28 mouse cellular contexts compared by ENCODE assay signal in the genomic region with DNA sequence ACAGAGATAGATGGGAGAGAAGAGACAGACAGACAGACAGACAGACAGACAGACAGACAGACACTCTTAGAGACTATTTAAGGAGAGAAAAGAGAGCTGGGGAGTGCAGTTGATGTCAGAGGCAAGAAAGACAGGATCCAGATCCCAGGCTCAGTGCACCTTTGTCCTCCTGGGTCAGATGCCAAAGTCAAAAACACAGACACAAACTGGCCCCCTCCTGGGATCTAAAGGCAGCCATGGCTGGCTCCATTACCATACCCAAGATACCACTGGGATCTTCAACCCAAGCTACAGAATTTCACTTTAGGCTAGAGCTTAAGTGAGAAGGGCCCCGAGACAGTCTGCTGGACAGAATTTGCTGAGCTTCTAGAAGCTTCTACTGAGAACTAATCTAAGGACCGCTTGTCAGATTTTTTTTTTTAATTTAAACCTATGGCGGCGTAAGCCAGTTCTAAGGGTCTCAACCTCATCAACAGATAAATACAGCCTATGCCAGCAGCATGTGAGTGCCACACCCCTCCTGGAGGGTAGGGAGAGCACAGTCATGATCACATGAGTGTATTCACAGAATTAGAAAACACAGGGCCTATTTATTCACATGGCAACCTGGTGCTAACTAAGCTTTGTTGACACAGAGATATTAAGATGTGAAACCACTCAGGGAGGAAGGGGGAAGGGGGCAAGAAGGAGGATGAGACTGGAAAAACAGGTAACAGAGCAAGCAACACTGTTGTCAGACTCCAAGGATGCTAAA. TPM values are rescaled to one million over a fixed set of nuclear protein-coding genes. Genes with fewer than 3 reads are reported as not detected.
DNase-seq lines count a peak whose midpoint lies in the region; ATAC-seq and TF ChIP-seq lines count a peak whose summit lies in the region.
"Had no signal": no experiment of that assay in that cellular context is flagged by ENCODE, and none has a peak within 500 bp of the region (broad histone marks: within the 10 kb centered on the region; RNA-seq: fewer than 3 reads in every experiment).

No protein-coding gene starts in this region.

- H3K9me3 ChIP-seq in intestine, embryonic 15.5 days = no peaks in the 10 kb centered on the region
- no peaks in the 10 kb centered on the region for H3K9me3 ChIP-seq in intestine, postnatal 0 days (ENCODE audit: control insufficient read depth)
- no peaks in the 10 kb centered on the region for H3K9me3 ChIP-seq in stomach, postnatal 0 days (ENCODE audit: control insufficient read depth, low read length)
- H3K9me3 ChIP-seq in hindbrain, embryonic 16.5 days (ENCODE audit: control insufficient read depth, low read length) = no peaks in the 10 kb centered on the region
- H3K9me3 ChIP-seq: forebrain, embryonic 10.5 days; hindbrain, embryonic 12.5 days; limb, embryonic 13.5 days had no signal

- H3K36me3 ChIP-seq in intestine, embryonic 15.5 days = peaks cover 19% of the 10 kb centered on the region
- H3K36me3 ChIP-seq in intestine, postnatal 0 days (ENCODE audit: control insufficient read depth, insufficient read depth) = peaks cover 26% of the 10 kb centered on the region
- H3K36me3 ChIP-seq in stomach, postnatal 0 days (ENCODE audit: control insufficient read depth, insufficient read depth, low read length) = peaks cover under 1% of the 10 kb centered on the region
- H3K36me3 ChIP-seq in hindbrain, embryonic 16.5 days (ENCODE audit: control insufficient read depth, insufficient read depth, low read length) = peaks cover 12% of the 10 kb centered on the region; the same call in 1 of the 2 replicates

- no peak overlapping the region for H3K4me3 ChIP-seq in gastrocnemius, adult 2 months
- no peak overlapping the region for H3K4me3 ChIP-seq in intestine, embryonic 15.5 days (replicated peaks)
- H3K4me3 ChIP-seq in intestine, postnatal 0 days (ENCODE audit: low read depth, low read length) = no peak overlapping the region
- no peak overlapping the region for H3K4me3 ChIP-seq in stomach, postnatal 0 days (ENCODE audit: low read depth, low read length)
- no peak overlapping the region for H3K4me3 ChIP-seq in hindbrain, embryonic 16.5 days (ENCODE audit: low read length)
- H3K4me3 ChIP-seq: embryonic facial prominence, embryonic 13.5 days; forebrain, embryonic 10.5 days; hindbrain, embryonic 12.5 days; limb, embryonic 13.5 days; liver, embryonic 13.5 days had no signal

- no peak for TF ChIP-seq CTCF in gastrocnemius, adult 2 months (IDR thresholded peaks at IDR 0.05)
- no peak for TF ChIP-seq CTCF in intestine, postnatal 0 days (IDR thresholded peaks at IDR 0.05; ENCODE audit: low read depth)
- TF ChIP-seq CTCF in stomach, postnatal 0 days (IDR thresholded peaks at IDR 0.05; ENCODE audit: low read depth) = no peak

- H3K9ac ChIP-seq in intestine, embryonic 15.5 days = no peak overlapping the region
- no peak overlapping the region for H3K9ac ChIP-seq in intestine, postnatal 0 days (ENCODE audit: low read depth, low read length)
- H3K9ac ChIP-seq in stomach, postnatal 0 days (ENCODE audit: low read length) = no peak overlapping the region
- H3K9ac ChIP-seq in hindbrain, embryonic 16.5 days (ENCODE audit: low read depth, low read length) = no peak overlapping the region
- H3K9ac ChIP-seq: embryonic facial prominence, embryonic 13.5 days; hindbrain, embryonic 12.5 days; limb, embryonic 13.5 days; liver, embryonic 13.5 days had no signal

- DNase-seq in gastrocnemius, adult 2 months = no peak
- DNase-seq in gastrocnemius, postnatal 25 days = no peak
- DNase-seq in ZHBTc4 (ENCODE audit: low read depth, low spot score) = peak; percentile 50
- no peak for DNase-seq in stomach, postnatal 0 days (ENCODE audit: low spot score)
- no peak for DNase-seq in lung, adult 18-20 months
- DNase-seq: adrenal gland, adult 8-10 months; cerebellum, adult 11 months; cerebellum, adult 9-10 months; heart, postnatal 14 days; kidney, adult 18-20 months; kidney, postnatal 4 days; liver, embryonic 13.5 days; lung, adult 2 months; lung, postnatal 10 days; midbrain, embryonic 14.5 days; thymus, postnatal 14 days had no signal

- H3K4me2 ChIP-seq in intestine, embryonic 15.5 days (replicated peaks) = no peak overlapping the region
- no peak overlapping the region for H3K4me2 ChIP-seq in intestine, postnatal 0 days (replicated peaks; ENCODE audit: low read depth)
- H3K4me2 ChIP-seq in stomach, postnatal 0 days (replicated peaks; ENCODE audit: low read depth) = no peak overlapping the region
- no peak overlapping the region for H3K4me2 ChIP-seq in hindbrain, embryonic 16.5 days (ENCODE audit: low read length)
- H3K4me2 ChIP-seq: embryonic facial prominence, embryonic 13.5 days; heart, embryonic 11.5 days; hindbrain, embryonic 12.5 days; limb, embryonic 13.5 days; liver, embryonic 13.5 days had no signal

- intact Hi-C loops in gastrocnemius, adult 2 months (cut with DNase I) = no loop called here

- peaks cover 1% of the 10 kb centered on the region for H3K4me1 ChIP-seq in intestine, embryonic 15.5 days (replicated peaks)
- H3K4me1 ChIP-seq in intestine, postnatal 0 days (replicated peaks; ENCODE audit: control insufficient read depth, insufficient read depth, low read length) = no peaks in the 10 kb centered on the region
- H3K4me1 ChIP-seq in stomach, postnatal 0 days (replicated peaks; ENCODE audit: control insufficient read depth, insufficient read depth) = no peaks in the 10 kb centered on the region; the same call in 1 of the 2 replicates
- H3K4me1 ChIP-seq in hindbrain, embryonic 16.5 days (ENCODE audit: control insufficient read depth, insufficient read depth, low read depth, low read length) = peaks cover 2% of the 10 kb centered on the region; the same call in 1 of the 2 replicates

- 0 out of 2 replicates have a peak overlapping the region, but pooled peaks have one; percentile 43 for H3K27ac ChIP-seq in gastrocnemius, adult 2 months
- no peak overlapping the region for H3K27ac ChIP-seq in intestine, embryonic 15.5 days
- H3K27ac ChIP-seq in intestine, postnatal 0 days (ENCODE audit: low read depth, low read length) = no peak overlapping the region
- no peak overlapping the region for H3K27ac ChIP-seq in stomach, postnatal 0 days (replicated peaks)
- no peak overlapping the region for H3K27ac ChIP-seq in hindbrain, embryonic 16.5 days (ENCODE audit: low read depth, low read length)
- H3K27ac ChIP-seq: embryonic facial prominence, embryonic 13.5 days; forebrain, embryonic 10.5 days; hindbrain, embryonic 12.5 days; kidney, postnatal 0 days; limb, embryonic 13.5 days; liver, embryonic 13.5 days had no signal

- peak; percentile 42; the same call in 1 of the 2 replicates for ATAC-seq in intestine, embryonic 15.5 days
- no peak for ATAC-seq in intestine, postnatal 0 days
- ATAC-seq in stomach, postnatal 0 days (ENCODE audit: low FRiP score, low TSS enrichment) = peak; percentile 66; the same call in 1 of the 2 replicates
- ATAC-seq in hindbrain, embryonic 16.5 days = no peak
- ATAC-seq: activated CD4-positive, CD25-positive, alpha-beta regulatory T cell, adult 4 months; forebrain, embryonic 16.5 days had no signal

- TF ChIP-seq EP300 in stomach, postnatal 0 days (optimal IDR thresholded peaks at IDR 0.05) = no peak

- 84% methylated on average over 4 of the region's 4 CpGs for WGBS in intestine, embryonic 15.5 days
- 82% methylated on average over 4 of the region's 4 CpGs for WGBS in intestine, postnatal 0 days
- WGBS in stomach, postnatal 0 days = 80% methylated on average over 4 of the region's 4 CpGs
- WGBS in hindbrain, embryonic 16.5 days = 94% methylated on average over 4 of the region's 4 CpGs

- no peaks in the 10 kb centered on the region for H3K27me3 ChIP-seq in intestine, embryonic 15.5 days (replicated peaks)
- H3K27me3 ChIP-seq in intestine, postnatal 0 days (replicated peaks; ENCODE audit: control insufficient read depth, insufficient read depth, low read length) = no peaks in the 10 kb centered on the region
- H3K27me3 ChIP-seq in stomach, postnatal 0 days (ENCODE audit: control insufficient read depth, insufficient read depth, low read length) = no peaks in the 10 kb centered on the region
- no peaks in the 10 kb centered on the region for H3K27me3 ChIP-seq in hindbrain, embryonic 16.5 days (replicated peaks; ENCODE audit: control insufficient read depth, insufficient read depth, low read length)
- H3K27me3 ChIP-seq: CH12.LX; embryonic facial prominence, embryonic 13.5 days; hindbrain, embryonic 12.5 days; limb, embryonic 13.5 days; liver, embryonic 13.5 days had no signal

RNA-seq across cellular contexts. Expression of gene Idh2, which starts 9.4 kb away (rescaled TPM):
- 100 to 1,000 TPM; 236 to 647 TPM for total RNA-seq in gastrocnemius, adult 2 months (2021)
- total RNA-seq in gastrocnemius, postnatal 25 days (2021) = 100 to 1,000 TPM; 102 to 256 TPM
- 520 and 568 TPM in 2 replicates for polyA plus RNA-seq in intestine, embryonic 15.5 days (2015; fragmentation: Nextera tagmentation; extraction: Ambion mirVana)
- 185 and 190 TPM in 2 replicates for polyA plus RNA-seq in intestine, postnatal 0 days (2015; fragmentation: Nextera tagmentation; extraction: Ambion mirVana)
- polyA plus RNA-seq in stomach, postnatal 0 days (2015; fragmentation: Nextera tagmentation; extraction: Ambion mirVana) = 288 TPM in 2 replicates
- polyA plus RNA-seq in hindbrain, embryonic 16.5 days (2015; fragmentation: Nextera tagmentation; extraction: Ambion mirVana) = 215 and 225 TPM in 2 replicates

Comparison
In these comparisons a context has a peak if more than half of its experiments do, and no peak if none do; other contexts are left out.
1. ATAC-seq: peak in intestine, embryonic 15.5 days (single experiment) and stomach, postnatal 0 days (single experiment); none in intestine, postnatal 0 days (single experiment) and hindbrain, embryonic 16.5 days (single experiment).